Mouse (Mus musculus): ENCODE data around the gene Anxa7. TPM values are rescaled to one million over a fixed set of nuclear protein-coding genes. Genes with fewer than 3 reads are reported as not detected.

The Anxa7 gene
- polyA plus RNA-seq, 1 experiment = 82.2 TPM

GRCm38 (mm10) chr14:20451302-20451701 lies 28.6 kb downstream of the Anxa7 start:
- Histone ChIP-seq H3K4me1 (replicated peaks; ENCODE audit: control insufficient read depth, insufficient read depth, low read length) (peaks cover 6% of the 10 kb centered on the region), H3K27me3 (ENCODE audit: control insufficient read depth, insufficient read depth, low read length) (no peaks in the 10 kb centered on the region), H3K36me3 (ENCODE audit: control insufficient read depth, insufficient read depth, low read length) (peaks cover 11% of the 10 kb centered on the region; the same call in 1 of the 2 replicates), H3K4me3 (ENCODE audit: control insufficient read depth, insufficient read depth, low read length) (no peak overlapping the region), H3K27ac (ENCODE audit: control insufficient read depth, insufficient read depth, low read length) (no peak overlapping the region)
- 12% methylated on average over 2 of the region's 2 CpGs for WGBS
- no peak for DNase-seq
- TF ChIP-seq CTCF (IDR thresholded peaks at IDR 0.05; ENCODE audit: borderline replicate concordance, control insufficient read depth, extremely low read depth, insufficient read depth, low read length, poor library complexity) (no peak), POLR2A (IDR thresholded peaks at IDR 0.05; ENCODE audit: control insufficient read depth, extremely low read depth, insufficient read depth, low read length, poor library complexity) (no peak)

GRCm38 (mm10) chr14:20447209-20447608 lies 32.7 kb downstream of the Anxa7 start:
- Histone ChIP-seq H3K36me3 (ENCODE audit: control insufficient read depth, insufficient read depth, low read length) (no peaks in the 10 kb centered on the region), H3K4me1 (replicated peaks; ENCODE audit: control insufficient read depth, insufficient read depth, low read length) (peaks cover 6% of the 10 kb centered on the region), H3K27me3 (ENCODE audit: control insufficient read depth, insufficient read depth, low read length) (no peaks in the 10 kb centered on the region), H3K4me3 (ENCODE audit: control insufficient read depth, insufficient read depth, low read length) (no peak overlapping the region), H3K27ac (ENCODE audit: control insufficient read depth, insufficient read depth, low read length) (no peak overlapping the region)
- no peak for DNase-seq
- TF ChIP-seq POLR2A (IDR thresholded peaks at IDR 0.05; ENCODE audit: control insufficient read depth, extremely low read depth, insufficient read depth, low read length, poor library complexity) (no peak), CTCF (IDR thresholded peaks at IDR 0.05; ENCODE audit: borderline replicate concordance, control insufficient read depth, extremely low read depth, insufficient read depth, low read length, poor library complexity) (no peak)
- 83% methylated on average over 12 of the region's 12 CpGs for WGBS

GRCm38 (mm10) chr14:20442252-20442651 lies 37.7 kb downstream of the Anxa7 start:
- TF ChIP-seq POLR2A (IDR thresholded peaks at IDR 0.05; ENCODE audit: control insufficient read depth, extremely low read depth, insufficient read depth, low read length, poor library complexity) = no peak
- TF ChIP-seq CTCF (IDR thresholded peaks at IDR 0.05; ENCODE audit: borderline replicate concordance, control insufficient read depth, extremely low read depth, insufficient read depth, low read length, poor library complexity) = no peak
- no peak for DNase-seq
- WGBS = 93% methylated on average over 17 of the region's 17 CpGs
- H3K4me3 ChIP-seq (ENCODE audit: control insufficient read depth, insufficient read depth, low read length) = no peak overlapping the region
- H3K36me3 ChIP-seq (ENCODE audit: control insufficient read depth, insufficient read depth, low read length) = no peaks in the 10 kb centered on the region
- no peaks in the 10 kb centered on the region for H3K27me3 ChIP-seq (ENCODE audit: control insufficient read depth, insufficient read depth, low read length)
- H3K27ac ChIP-seq (ENCODE audit: control insufficient read depth, insufficient read depth, low read length) = no peak overlapping the region
- no peaks in the 10 kb centered on the region for H3K4me1 ChIP-seq (replicated peaks; ENCODE audit: control insufficient read depth, insufficient read depth, low read length)

GRCm38 (mm10) chr14:20436976-20437375 lies 43.0 kb downstream of the Anxa7 start:
- TF ChIP-seq CTCF (IDR thresholded peaks at IDR 0.05; ENCODE audit: borderline replicate concordance, control insufficient read depth, extremely low read depth, insufficient read depth, low read length, poor library complexity) (no peak), POLR2A (IDR thresholded peaks at IDR 0.05; ENCODE audit: control insufficient read depth, extremely low read depth, insufficient read depth, low read length, poor library complexity) (no peak)
- no peak for DNase-seq
- Histone ChIP-seq H3K27ac (ENCODE audit: control insufficient read depth, insufficient read depth, low read length) (no peak overlapping the region), H3K36me3 (ENCODE audit: control insufficient read depth, insufficient read depth, low read length) (no peaks in the 10 kb centered on the region), H3K4me1 (replicated peaks; ENCODE audit: control insufficient read depth, insufficient read depth, low read length) (no peaks in the 10 kb centered on the region), H3K27me3 (ENCODE audit: control insufficient read depth, insufficient read depth, low read length) (no peaks in the 10 kb centered on the region), H3K4me3 (ENCODE audit: control insufficient read depth, insufficient read depth, low read length) (no peak overlapping the region)
- 35% methylated on average over 6 of the region's 6 CpGs for WGBS

- TF ChIP-seq CTCF (IDR thresholded peaks at IDR 0.05; ENCODE audit: borderline replicate concordance, control insufficient read depth, extremely low read depth, insufficient read depth, low read length, poor library complexity) (no peak), POLR2A (IDR thresholded peaks at IDR 0.05; ENCODE audit: control insufficient read depth, extremely low read depth, insufficient read depth, low read length, poor library complexity) (no peak)
- H3K27ac ChIP-seq (ENCODE audit: control insufficient read depth, insufficient read depth, low read length) = no peak overlapping the region
- no peak overlapping the region for H3K4me3 ChIP-seq (ENCODE audit: control insufficient read depth, insufficient read depth, low read length)
- no peaks in the 10 kb centered on the region for H3K36me3 ChIP-seq (ENCODE audit: control insufficient read depth, insufficient read depth, low read length)
- H3K27me3 ChIP-seq (ENCODE audit: control insufficient read depth, insufficient read depth, low read length) = no peaks in the 10 kb centered on the region
- DNase-seq = no peak
- H3K4me1 ChIP-seq (replicated peaks; ENCODE audit: control insufficient read depth, insufficient read depth, low read length) = no peaks in the 10 kb centered on the region
- WGBS = 89% methylated on average over 4 of the region's 4 CpGs
These were observed 47.5 kb downstream of the Anxa7 start for GRCm38 (mm10) chr14:20432420-20432819.

- Histone ChIP-seq H3K27me3 (ENCODE audit: control insufficient read depth, insufficient read depth, low read length) (no peaks in the 10 kb centered on the region), H3K27ac (ENCODE audit: control insufficient read depth, insufficient read depth, low read length) (no peak overlapping the region), H3K4me1 (replicated peaks; ENCODE audit: control insufficient read depth, insufficient read depth, low read length) (no peaks in the 10 kb centered on the region), H3K4me3 (ENCODE audit: control insufficient read depth, insufficient read depth, low read length) (no peak overlapping the region), H3K36me3 (ENCODE audit: control insufficient read depth, insufficient read depth, low read length) (no peaks in the 10 kb centered on the region)
- no peak for DNase-seq
- WGBS = 89% methylated on average over 6 of the region's 6 CpGs
- no peak for TF ChIP-seq CTCF (IDR thresholded peaks at IDR 0.05; ENCODE audit: borderline replicate concordance, control insufficient read depth, extremely low read depth, insufficient read depth, low read length, poor library complexity)
- no peak for TF ChIP-seq POLR2A (IDR thresholded peaks at IDR 0.05; ENCODE audit: control insufficient read depth, extremely low read depth, insufficient read depth, low read length, poor library complexity)
These were observed 48.2 kb downstream of the Anxa7 start for GRCm38 (mm10) chr14:20431726-20432125.

GRCm38 (mm10) chr14:20429833-20430232 lies 50.1 kb downstream of the Anxa7 start:
- no peak overlapping the region for H3K27ac ChIP-seq (ENCODE audit: control insufficient read depth, insufficient read depth, low read length)
- H3K4me1 ChIP-seq (replicated peaks; ENCODE audit: control insufficient read depth, insufficient read depth, low read length) = no peaks in the 10 kb centered on the region
- TF ChIP-seq CTCF (IDR thresholded peaks at IDR 0.05; ENCODE audit: borderline replicate concordance, control insufficient read depth, extremely low read depth, insufficient read depth, low read length, poor library complexity) = no peak
- TF ChIP-seq POLR2A (IDR thresholded peaks at IDR 0.05; ENCODE audit: control insufficient read depth, extremely low read depth, insufficient read depth, low read length, poor library complexity) = no peak
- no peaks in the 10 kb centered on the region for H3K27me3 ChIP-seq (ENCODE audit: control insufficient read depth, insufficient read depth, low read length)
- DNase-seq = no peak
- 68% methylated on average over 1 of the region's 1 CpGs for WGBS
- H3K36me3 ChIP-seq (ENCODE audit: control insufficient read depth, insufficient read depth, low read length) = no peaks in the 10 kb centered on the region
- no peak overlapping the region for H3K4me3 ChIP-seq (ENCODE audit: control insufficient read depth, insufficient read depth, low read length)
